Mouse (Mus musculus): ENCODE data around the gene Usp13.

Usp13 gene

DNA sequence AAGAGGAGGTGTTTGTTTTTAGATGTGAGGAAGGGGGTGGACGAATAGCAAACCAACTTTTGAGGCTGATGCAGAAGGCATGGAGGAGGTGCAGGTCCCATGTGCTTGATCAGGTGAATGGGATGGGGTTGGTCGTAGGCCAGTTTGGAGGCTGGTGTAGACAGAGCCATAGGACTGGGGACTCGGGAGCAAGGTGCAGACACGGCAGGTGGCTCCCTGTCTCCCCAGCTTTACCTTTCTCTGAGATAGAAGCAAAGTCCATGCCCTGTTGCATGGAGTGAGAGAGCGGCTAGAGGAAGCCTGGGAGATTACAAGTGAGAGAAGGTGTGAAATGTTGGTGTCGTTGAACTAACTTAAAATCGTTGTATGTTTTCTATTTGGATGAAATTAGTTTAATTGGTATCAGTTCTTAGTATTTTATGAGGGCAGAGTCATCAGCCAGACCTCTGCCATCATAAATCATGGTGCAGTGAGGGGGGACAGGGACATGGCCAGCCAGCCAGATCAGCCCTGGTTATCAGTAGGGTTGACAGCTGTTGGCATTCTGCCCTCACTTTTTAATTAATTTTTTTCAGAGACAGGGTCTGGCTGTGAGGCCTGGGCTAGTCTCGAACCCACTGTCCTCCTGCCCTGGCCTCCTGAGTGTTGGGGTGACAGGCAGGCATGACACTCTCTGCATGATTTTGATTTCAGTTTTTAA lies 122.6 kb downstream of the Usp13 start:
- DNase-seq (ENCODE audit: low spot score), result no peak

GRCm38 (mm10) chr3:32947486-32947885 lies 130.1 kb downstream of the Usp13 start:
- no peak for DNase-seq (ENCODE audit: low spot score)

DNA sequence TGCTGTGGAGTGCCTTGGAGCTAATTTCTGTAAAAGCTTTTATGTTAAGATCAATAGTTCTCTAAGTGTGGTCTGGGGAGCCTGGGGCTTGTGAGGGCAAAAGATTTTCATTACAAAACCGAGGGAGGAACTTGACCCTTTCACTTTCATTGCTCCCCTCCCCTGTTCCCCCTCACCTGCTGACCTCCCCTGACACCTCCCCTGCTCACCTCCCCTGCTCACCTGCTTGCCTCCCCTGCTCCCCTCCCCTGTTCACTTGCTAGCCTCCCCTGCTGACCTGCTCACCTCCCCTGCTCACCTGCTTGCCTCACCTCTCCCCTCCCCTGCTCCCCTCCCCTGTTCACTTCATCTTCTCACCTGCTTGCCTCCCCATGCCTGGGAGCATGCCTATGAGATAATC lies 134.0 kb downstream of the Usp13 start:
- no peak for DNase-seq (ENCODE audit: low spot score)

DNA sequence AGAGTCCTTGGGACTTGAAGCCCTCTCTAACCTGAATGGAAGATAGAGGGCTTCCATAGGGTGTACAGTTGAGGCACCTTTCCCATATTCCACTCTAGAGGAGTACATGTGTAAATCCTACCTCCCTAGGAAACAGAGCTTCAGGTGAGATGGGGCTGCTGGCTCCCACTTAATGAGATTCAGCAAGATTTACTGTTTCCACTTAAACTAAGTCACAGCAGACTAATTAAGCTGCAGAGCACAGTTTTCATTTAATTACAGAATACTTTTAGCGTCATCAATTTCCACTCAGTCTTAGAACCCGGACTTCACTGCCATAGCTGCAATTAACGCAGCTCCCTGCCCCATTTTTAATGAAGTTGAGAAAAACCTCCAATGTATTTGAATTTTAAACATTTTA lies 144.1 kb downstream of the Usp13 start:
- no peak for DNase-seq (ENCODE audit: low spot score)

- no peak for DNase-seq (ENCODE audit: low spot score)
Measured at GRCm38 (mm10) chr3:32965528-32965927, 148.2 kb downstream of the Usp13 start.

DNA sequence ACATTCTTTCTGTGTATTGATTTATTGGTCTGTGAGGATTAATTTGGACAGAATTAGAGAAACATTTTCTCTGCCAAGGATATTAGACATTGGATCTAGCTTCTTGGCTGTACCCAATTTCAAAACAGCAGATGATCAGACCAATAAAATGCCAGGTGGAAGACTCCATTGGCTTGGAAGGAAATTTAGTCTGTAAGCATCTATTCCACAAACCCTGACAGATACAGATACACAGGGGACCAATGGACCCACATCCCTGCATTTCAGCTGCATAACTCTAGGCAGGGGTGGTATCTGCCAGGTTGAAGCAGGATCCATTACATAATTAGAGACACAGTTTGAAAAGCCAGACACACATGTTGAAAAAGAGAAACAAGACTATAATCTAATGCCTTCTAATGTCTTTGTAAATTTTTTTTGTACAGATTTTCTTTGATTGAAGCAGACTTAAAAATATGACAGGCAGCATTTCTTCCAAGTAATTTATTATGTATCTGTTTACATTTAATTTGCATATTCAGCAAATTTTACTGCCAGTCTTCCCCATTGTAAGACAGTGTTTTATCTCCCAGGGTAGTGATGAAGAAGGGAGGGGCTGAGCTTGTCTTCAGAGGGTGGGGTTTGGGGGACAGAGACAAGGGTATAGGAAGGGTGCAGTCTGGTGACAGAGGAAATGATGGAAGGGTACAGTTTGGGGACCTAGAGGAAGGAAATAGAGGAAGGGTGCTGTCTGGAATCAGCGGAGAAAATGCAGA lies 151.5 kb downstream of the Usp13 start:
- DNase-seq (ENCODE audit: low spot score), result no peak

GRCm38 (mm10) chr3:32970257-32970656 lies 152.9 kb downstream of the Usp13 start:
- no peak for DNase-seq (ENCODE audit: low spot score)

DNA sequence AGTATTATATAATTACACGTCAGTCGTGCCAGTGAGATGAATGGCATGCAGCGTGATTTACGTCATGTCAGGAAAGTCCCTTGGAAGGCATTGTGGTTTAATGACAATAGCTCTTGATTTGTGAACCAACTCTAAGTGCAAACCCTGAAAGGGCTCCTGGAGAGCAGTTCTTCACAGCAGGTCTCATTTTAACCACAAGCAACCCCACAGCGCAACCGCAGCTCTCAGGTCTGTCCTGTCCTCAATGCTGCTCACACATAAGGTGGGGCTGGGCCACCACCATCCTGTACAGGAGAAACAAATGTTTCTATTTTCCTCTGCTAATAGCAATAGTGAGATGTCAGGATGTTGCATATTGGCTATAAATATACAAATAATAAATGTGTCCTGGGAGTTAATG lies 161.9 kb downstream of the Usp13 start:
- no peak for DNase-seq (ENCODE audit: low spot score)

GRCm38 (mm10) chr3:32979981-32980380 lies 162.6 kb downstream of the Usp13 start:
- DNase-seq (ENCODE audit: low spot score), result no peak

DNA sequence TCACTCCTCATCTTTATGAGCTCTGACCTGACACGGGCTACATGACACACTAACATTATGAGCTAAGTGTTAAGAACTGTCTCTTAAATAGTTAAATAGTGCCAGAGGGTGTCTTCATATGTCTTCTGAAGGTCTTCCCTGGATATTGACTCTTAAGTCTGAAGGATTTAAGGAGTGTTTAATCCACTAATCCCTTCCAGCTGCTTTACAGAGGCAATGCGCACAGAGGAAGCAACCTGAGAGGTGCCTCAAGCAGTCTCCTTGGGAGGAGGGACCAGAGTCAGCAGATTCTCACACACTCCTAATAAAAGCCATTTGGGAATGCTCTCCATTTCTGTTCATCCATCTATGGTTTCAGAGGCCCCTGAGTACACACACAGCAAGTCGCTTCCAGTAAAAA lies 167.8 kb downstream of the Usp13 start:
- no peak for DNase-seq (ENCODE audit: low spot score)
